Mouse (Mus musculus) thymus, adult 2 months (tissue): ENCODE measurements around the gene Gm28308.

Source experiments
- CTCF ChIP-seq: fragments of 200-500 bp; IDR thresholded peaks from 2 replicates; pipeline ENCODE4 v1.5.1; 2012; ENCODE audit warnings: mild to moderate bottlenecking, control low read depth, low read length, moderate library complexity, borderline replicate concordance; ENCODE audit not compliant: control insufficient read depth, poor library complexity, insufficient read depth; ENCODE audit errors: extremely low read depth
- POLR2A ChIP-seq: fragments of 200-500 bp; IDR thresholded peaks from 2 replicates; pipeline ENCODE4 v1.6.1; 2012; ENCODE audit warnings: mild to moderate bottlenecking, low read length, control low read depth, moderate library complexity; ENCODE audit not compliant: control insufficient read depth, poor library complexity, insufficient read depth; ENCODE audit errors: extremely low read depth

GRCm38 (mm10) chr6:52183311-52184080, 29.6 kb downstream of the Gm28308 start:
- no peak for TF ChIP-seq POLR2A
- no peak for TF ChIP-seq CTCF
